Mouse (Mus musculus): ENCODE results near the gene Sf1.

Sf1 gene

DNA sequence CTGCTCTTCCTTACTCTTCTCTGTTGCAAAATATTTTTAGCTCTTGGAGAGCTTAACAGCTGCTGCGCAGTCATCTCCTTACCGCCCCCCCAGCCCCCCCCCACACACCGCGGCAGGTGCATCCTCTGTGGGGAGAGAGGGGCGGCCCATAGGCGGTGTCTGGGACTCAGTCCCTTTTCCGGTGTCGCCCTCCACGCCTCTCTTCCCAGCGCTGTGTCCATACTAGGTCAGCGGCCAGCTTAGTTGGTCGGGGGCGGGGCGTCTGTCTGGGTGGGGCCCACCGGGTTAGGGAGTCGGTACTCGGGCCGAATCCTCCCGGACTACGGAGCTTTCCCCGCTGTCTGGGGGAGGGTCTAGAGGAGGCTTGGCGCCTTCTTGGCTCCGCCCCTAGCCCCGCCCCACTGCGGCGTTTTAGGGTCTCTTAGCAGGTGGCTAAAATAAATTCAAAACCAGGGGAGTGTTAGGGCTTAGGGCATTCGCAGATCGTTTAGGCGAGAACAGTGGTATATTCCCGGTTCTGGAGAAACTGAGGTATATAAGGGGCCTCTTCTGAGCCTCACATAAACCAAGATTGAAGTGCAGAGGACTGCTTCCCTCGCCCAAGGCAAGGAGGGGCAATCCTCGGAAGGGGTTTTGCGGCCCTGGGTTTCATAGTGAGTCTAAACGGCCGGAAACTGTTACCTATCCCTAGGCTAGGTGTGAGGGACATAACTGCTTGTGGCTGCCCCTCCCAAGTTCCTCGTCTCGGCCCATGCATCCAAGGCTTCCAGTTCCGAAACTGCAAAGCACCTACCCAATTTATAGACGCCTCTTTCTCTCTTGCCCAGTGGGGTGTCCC lies 35.2 kb downstream of the Sf1 start:
- DNase-seq (ENCODE audit: low spot score in 2 of 2), result no peak

DNA sequence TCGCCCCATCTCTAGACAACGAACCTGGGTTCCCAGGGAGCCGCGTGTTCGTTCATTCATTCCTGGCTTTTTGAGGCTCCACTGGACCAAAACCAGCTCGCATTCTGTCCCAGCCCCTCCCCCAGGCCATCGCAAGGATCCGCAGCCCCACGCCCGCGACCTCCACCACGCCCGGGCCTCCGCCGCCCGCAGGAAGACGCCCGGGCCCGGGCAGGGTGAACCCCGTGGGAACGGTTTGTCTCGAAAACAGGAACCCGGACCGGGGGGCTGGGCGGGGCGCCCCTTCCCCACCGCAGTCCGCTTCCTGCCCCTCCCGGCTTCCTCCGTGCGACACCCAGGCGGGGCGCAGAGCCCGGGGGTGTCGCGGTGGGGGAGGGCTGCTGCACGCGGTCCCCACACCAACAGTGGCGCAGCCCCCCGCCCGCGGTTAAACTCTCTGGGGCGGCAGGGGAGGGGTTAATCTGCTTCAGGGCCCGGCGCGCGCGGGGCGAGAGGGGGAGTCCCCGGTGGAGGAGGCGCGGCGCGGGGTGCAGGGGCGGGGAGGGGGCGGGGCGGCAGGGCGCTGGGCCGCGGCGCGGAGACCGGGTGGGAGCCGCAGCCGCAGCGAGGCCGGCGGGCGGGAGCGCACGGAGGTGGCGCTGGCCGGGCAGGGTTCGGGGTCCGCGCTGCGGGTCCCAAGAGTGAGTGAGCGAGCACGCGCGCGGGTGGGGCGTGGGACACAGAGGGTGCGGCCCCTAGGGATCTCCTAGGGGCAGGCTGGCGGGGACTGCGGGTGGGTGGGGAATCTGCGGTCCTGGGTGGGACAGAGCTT lies 36.0 kb downstream of the Sf1 start, which contains the start of gene Rasgrp2:
Gene Rasgrp2 (plus strand): TSS at position 56 of the 811 bp plus-strand sequence.
- DNase-seq (ENCODE audit: low spot score in 2 of 2), result no peak

DNA sequence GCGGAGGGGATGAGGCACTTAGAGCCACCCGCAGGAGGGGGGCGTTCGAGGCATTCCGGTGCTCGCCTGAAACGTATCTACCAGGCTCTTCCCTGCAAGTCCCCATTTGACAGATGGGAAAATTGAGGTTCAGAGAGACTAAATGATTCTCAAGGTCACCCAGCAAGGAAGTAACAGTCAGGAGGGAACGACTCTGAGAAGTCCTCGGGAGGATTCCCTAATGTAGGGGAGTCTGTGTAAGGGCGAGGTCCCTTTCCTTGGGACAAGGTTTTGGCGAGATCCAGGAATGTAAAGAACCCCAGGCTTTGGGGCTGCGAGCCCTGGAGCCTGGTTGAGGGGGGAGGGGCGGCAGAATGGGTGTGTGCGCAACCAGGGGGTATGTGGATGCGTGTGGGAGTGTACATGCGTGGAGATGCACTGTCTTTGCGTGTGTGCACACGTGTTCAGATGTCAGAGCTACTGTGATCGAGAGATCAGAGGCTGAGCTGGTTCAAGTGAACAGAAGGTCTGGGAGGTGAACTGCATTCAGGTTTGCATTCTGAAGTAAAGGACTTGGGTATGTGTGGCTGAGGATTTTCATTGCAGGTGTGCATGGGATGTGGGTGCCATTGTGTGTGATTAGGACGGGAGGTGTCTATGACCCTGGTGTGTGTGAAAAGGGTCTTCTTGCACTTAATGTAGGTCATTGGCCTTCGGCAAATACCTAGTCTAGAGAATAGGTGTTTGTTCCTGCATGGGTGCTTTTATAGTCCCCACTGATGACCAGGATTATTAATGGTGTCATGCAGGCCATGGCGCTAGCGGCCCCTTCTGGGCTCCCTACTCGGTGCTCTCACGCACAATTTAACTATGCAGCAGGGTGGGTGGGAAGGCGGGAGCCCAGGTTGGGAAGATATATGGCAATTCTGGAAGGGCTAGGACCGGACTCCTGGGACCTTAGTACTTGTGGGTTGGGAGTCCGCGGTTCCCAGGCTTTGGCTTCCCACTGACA lies 36.9 kb downstream of the Sf1 start:
- DNase-seq (ENCODE audit: low spot score in 2 of 2), result no peak

- DNase-seq (ENCODE audit: low spot score in 2 of 2), result no peak
Measured at GRCm38 (mm10) chr19:6401131-6401815, 37.8 kb downstream of the Sf1 start.

GRCm38 (mm10) chr19:6401951-6402350 lies 38.5 kb downstream of the Sf1 start:
- DNase-seq (ENCODE audit: low spot score in 2 of 2), result no peak

DNA sequence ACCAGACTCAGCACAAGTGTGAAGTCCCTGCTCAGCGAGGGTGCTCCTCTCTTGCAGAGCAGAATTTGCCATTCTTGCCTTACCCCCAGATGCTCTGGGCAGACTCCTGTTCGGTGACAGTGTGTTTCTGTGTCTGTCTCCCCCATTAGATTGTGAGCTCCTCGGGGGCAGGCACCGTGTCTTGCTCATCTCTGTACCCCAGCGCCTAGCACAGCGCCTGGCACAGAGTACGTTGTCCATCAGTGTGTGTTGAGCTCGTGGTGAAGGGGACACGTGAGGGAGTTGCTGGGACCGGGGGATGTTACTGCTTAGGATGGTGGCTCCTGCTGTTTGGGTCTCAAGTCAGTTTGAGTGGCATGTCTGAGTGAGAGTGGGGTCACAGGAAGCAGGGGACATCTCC lies 40.4 kb downstream of the Sf1 start:
- DNase-seq (ENCODE audit: low spot score in 2 of 2), result no peak

DNA sequence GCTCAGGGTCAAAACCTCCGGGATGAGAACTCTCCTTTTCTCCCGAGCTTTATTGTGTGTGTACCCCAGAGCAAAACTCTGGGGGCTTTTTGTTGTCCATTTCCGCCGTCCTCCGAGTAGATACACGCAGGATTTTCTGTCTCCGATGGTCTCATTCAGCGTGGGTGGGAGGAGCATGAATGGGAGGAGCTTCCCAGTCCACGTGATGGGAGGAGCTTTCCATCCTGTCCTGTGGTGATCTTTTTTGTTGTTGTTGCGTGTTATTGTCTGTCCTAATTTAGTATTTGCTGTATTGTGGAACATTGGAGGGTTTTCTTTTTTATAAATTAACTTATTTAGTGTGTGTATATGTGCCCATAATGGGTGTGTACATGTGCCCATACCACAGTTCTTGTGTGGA lies 41.9 kb downstream of the Sf1 start:
- DNase-seq (ENCODE audit: low spot score in 2 of 2), result no peak

GRCm38 (mm10) chr19:6407109-6407508 lies 43.6 kb downstream of the Sf1 start:
- no peak for DNase-seq (ENCODE audit: low spot score in 2 of 2)

GRCm38 (mm10) chr19:6407816-6408510 lies 44.5 kb downstream of the Sf1 start:
- DNase-seq (ENCODE audit: low spot score in 2 of 2), result no peak

- no peak for DNase-seq (ENCODE audit: low spot score in 2 of 2)
Measured at GRCm38 (mm10) chr19:6408749-6409148, 45.3 kb downstream of the Sf1 start.

DNA sequence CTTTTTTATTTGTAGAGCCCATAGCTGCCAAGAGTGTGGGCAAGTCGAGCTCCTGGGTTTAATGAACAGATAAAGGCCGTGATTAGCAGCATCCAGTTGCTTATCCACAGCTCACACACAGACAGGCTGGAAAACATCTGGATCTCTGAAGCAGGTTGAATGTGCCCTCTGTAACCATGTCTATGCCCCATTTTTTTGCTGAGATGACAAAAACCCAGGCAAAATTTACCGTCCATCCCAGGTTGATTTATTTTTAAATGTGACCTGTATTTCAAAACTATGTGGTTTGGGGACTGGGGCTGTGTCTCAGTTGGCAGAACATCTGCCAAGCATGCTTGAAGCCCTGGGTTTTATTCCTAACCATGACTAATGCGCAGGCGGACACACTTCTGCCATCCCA lies 45.7 kb downstream of the Sf1 start:
- no peak for DNase-seq (ENCODE audit: low spot score in 2 of 2)

- DNase-seq (ENCODE audit: low spot score in 2 of 2), result no peak
Measured at GRCm38 (mm10) chr19:6409936-6410335, 46.4 kb downstream of the Sf1 start.

DNA sequence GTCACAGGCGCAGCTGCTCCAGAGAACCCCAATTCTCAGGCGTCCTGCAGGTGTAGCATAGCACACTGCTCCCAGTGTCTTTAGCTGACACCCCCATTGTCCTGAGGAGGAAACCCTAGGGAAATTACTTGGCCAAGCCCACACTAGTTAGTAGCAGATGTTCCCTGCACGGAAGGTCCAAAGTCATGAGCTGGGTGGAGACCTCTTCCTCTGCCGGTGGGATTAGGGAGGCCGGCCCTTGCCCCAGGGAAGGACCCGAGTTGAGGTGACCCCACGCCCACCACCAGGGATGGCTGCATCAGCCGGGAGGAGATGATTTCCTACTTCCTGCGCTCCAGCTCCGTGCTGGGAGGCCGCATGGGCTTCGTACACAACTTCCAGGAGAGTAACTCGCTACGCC lies 49.3 kb downstream of the Sf1 start:
- DNase-seq (ENCODE audit: low spot score in 2 of 2), result no peak

DNA sequence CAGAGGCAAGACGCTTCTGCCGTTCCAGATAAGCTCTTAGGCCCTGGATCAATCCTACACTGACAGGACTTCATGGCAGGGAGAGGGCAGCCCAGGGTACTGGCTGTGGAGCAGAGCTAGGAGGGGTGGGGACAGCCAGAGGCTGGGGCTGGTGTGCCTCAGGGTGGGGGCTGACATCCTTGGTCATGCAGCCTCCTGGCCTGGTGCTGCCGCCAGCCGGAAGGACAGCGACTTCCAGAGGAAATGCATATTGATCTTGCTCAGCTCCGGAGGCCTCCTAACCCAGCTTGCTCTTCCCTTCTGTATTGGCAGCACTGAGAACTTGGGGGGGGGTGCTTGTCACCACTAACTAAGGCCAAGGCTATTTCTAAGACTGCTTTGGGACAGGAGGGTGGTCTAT lies 52.0 kb downstream of the Sf1 start:
- no peak for DNase-seq (ENCODE audit: low spot score in 2 of 2)

GRCm38 (mm10) chr19:6416124-6416770 lies 52.8 kb downstream of the Sf1 start:
- DNase-seq (ENCODE audit: low spot score in 2 of 2), result no peak

GRCm38 (mm10) chr19:6416894-6417761 lies 53.6 kb downstream of the Sf1 start:
- DNase-seq (ENCODE audit: low spot score in 2 of 2), result no peak

DNA sequence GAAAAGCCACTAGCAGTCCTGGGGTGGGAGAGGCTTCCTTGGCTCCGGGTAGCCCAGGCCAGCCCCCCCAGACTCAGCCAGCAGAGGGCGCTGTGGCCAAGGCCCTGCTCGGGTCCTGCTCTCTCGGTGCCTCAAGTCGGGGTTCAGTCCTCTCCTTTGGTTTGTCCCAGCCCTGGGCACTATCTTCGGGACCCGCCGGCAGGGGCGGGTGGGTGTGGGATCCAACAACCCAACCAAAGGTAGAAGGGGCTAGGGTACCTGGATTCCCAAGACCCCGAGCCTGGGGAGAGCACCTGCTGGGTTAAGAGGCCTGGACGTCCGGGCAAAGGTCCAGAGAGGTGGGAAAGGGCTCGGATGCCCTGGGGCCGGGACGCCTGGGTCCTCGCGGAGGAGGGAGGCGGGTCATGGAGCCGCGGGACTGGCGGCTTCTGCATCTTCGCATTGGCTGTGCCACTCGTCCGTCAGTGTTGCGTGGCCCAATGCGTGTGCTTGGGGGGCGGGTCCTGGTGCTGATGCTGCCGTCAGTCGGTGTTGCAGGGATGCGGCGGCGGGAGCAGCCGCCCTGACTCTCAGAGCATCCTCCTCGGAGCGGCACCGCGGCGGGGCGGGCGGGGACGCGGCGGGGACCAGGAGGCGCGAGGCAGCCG lies 54.9 kb downstream of the Sf1 start, which contains the start of gene Nrxn2:
Gene Nrxn2 (plus strand): TSS at position 499 of the 647 bp plus-strand sequence.
- peak; percentile 88 to 93 for DNase-seq (ENCODE audit: low spot score in 2 of 2)

DNA sequence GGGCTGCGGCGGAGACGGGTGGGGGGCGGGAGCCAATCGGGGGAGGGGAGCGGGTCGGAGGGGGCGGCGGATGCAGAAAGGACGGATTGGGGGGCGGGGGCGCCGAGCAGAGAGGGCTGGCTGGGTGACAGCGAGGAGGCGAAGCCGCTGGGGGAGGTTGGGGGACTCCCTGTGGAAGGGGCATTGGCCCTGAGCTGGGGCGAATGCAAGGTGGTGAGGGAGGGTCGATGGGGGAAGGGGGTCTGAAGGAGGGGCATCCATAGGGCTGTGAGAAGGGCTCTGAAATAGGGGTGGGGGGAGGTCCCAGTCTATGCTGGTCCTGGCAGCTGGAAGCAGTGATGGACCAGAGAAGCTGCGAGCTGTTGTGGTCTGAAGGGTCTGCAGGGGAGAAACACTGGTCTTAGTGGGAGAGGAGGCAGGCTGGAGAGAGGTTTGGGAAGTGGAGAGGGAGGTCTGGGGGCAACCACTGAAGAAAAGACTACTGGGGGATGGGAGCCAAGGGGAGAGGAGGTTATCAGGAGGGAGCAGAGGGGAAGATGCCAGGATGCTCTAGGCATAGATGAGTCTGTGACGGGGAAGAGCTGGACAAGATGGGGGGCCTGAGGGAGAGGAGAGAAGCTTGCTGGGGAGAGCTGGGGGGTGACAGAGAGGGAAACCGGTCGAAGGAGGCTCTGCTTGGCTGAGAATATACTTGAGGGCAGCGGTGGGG lies 55.6 kb downstream of the Sf1 start:
- no peak for DNase-seq (ENCODE audit: low spot score in 2 of 2)

All from left cerebral cortex, adult 9 months (tissue).